Mouse (Mus musculus) embryonic fibroblast, embryonic 13.5 days (primary cell): ENCODE data around the gene Sgms2. TPM values are rescaled to one million over a fixed set of nuclear protein-coding genes. Genes with fewer than 3 reads are reported as not detected.

Source experiments
- H3K27ac ChIP-seq: 2 replicates; pipeline ENCODE4 v1.5.1; 2012; ENCODE audit warnings: low read length, control low read depth, inconsistent platforms; ENCODE audit not compliant: insufficient read depth
- H3K4me1 ChIP-seq: 2 replicates; pipeline ENCODE4 v1.6.1; 2011; ENCODE audit warnings: low read length; ENCODE audit not compliant: control insufficient read depth, insufficient read depth
- H3K4me3 ChIP-seq: 2 replicates; pipeline ENCODE4 v1.5.1; 2011; ENCODE audit warnings: mild to moderate bottlenecking, control low read depth, low read length; ENCODE audit not compliant: insufficient read depth
- CTCF ChIP-seq: IDR thresholded peaks from 2 replicates; pipeline ENCODE4 v1.5.1; 2011; ENCODE audit warnings: mild to moderate bottlenecking, control low read depth, low read length, moderate library complexity, borderline replicate concordance; ENCODE audit not compliant: insufficient read depth
- POLR2A ChIP-seq: IDR thresholded peaks from 2 replicates; pipeline ENCODE4 v1.6.1; 2011; ENCODE audit warnings: low read depth, mild to moderate bottlenecking, control low read depth, low read length, moderate library complexity
- polyA plus RNA-seq: library from polyadenylated mRNA; stranded (reverse); fragments of >200 nt; gene quantifications from 2 replicates; pipeline ENCODE4 v1.2.4, GENCODE M21; 2011; ENCODE audit warnings: low read depth; ENCODE audit not compliant: missing spikeins, insufficient read length

Sgms2 gene
- polyA plus RNA-seq, 1 experiment, result 11.9 TPM

DNA sequence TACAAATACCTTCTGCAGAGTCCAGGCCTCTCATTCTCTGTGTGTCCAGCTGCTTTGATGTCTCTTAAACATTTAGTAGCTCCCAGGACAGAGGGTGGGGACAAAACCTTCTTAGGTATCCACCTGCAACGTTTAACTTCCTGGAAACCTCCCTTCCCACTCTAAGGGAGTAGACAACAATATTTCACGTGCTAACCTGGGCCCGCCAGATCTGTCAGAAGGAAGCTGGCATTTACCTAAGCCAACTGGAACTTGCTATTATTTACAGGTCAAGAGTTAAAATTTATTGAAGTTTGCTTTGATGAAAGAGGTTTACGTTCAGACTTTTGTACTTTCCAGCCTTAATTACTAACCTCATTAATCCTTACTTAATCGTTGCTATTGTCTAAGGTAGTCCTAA lies 2.2 kb downstream of the Sgms2 start:
- peak overlapping the region; percentile 85 for H3K4me3 ChIP-seq

GRCm38 (mm10) chr3:131488403-131488802 lies 2.8 kb downstream of the Sgms2 start:
- TF ChIP-seq CTCF (no peak), POLR2A (no peak)
- Histone ChIP-seq H3K4me3 (no peak overlapping the region; the same call in 1 of the 2 replicates), H3K4me1 (peaks cover 6% of the 10 kb centered on the region; the same call in 1 of the 2 replicates), H3K27ac (no peak overlapping the region)

More for the DNA sequence above, 2.2 kb downstream of the Sgms2 start:
- H3K27ac ChIP-seq, result no peak overlapping the region
- peaks cover 6% of the 10 kb centered on the region for H3K4me1 ChIP-seq
- TF ChIP-seq CTCF, result no peak
- TF ChIP-seq POLR2A, result no peak

DNA sequence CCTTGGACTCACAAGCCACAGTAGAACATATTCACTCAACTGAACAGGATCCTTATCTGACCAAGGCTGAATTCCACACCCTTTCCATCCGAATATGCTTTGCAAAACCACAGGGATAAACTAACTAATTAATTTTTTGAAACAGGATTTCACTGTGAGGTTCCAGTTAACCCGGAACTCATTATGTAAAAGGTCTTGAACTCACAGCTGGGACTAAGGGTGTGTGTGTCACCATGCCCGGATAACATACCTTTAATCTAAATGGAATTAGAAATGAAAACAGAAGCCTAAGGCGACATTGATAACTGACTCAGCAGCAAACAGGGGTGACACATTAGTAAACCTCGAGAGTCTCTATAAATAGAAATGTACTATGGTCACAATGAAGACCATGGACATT lies 5.8 kb downstream of the Sgms2 start:
- H3K4me1 ChIP-seq, result peaks cover 8% of the 10 kb centered on the region; the same call in 1 of the 2 replicates
- no peak overlapping the region for H3K4me3 ChIP-seq
- peak overlapping the region; percentile 54; the same call in 1 of the 2 replicates for H3K27ac ChIP-seq
- no peak for TF ChIP-seq CTCF
- no peak for TF ChIP-seq POLR2A

DNA sequence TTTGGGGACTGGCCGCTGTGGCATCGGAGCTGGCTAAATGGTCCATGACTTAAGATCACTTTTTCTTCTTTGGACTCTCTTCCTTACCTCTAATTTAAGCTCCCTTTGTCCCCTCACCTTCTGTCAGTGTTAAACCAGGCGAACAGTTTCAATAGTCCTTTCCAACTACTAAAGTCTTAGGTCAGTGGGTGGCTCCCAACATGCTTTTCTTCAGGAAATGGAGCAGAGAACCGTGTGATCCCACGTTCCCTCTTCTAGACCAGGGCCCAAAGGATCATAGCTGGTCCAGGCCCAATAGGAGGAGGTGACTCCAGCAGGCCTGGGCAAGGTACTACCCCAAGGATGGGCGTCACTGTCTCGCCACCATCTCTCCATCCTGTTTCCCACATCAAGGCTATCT lies 7.6 kb downstream of the Sgms2 start:
- no peak overlapping the region for H3K27ac ChIP-seq
- H3K4me1 ChIP-seq, result peaks cover 8% of the 10 kb centered on the region; the same call in 1 of the 2 replicates
- no peak overlapping the region for H3K4me3 ChIP-seq
- TF ChIP-seq CTCF (no peak), POLR2A (no peak)

DNA sequence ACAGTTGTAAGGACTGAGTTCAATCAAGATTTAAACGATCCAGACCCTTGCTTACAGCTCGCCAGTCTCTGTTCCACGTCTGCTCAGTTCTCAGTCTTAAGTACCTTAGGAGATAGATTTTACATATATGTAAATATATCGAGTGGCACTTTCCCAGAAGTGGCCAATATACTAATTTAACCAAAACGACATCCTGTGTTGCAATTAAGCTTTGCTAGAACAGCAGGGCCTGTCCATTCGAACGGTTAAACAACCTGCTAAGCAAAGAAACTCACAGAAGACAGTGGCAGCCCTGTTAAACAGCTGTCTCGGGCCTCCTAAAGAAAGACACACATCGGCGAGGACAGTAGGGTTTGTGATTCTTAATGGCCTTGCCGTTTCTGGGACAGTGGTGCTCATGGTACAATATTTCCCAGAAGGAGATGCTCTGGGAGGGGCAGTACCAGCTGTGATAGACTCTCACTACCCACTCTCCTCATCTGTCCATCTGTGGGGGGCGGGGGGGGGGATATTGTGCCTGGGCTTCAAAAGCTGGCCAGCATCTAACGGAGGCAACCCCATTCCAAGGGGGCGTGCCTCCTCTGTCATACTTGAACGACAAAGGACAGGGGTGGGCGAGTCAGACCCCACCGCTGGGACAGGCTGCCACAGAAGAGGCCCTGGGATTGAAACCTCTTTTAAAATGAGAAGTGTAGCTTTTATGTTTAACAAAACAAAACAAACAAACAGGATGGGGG lies 9.1 kb downstream of the Sgms2 start:
- no peak for TF ChIP-seq CTCF
- TF ChIP-seq POLR2A, result no peak
- peaks cover 7% of the 10 kb centered on the region; the same call in 1 of the 2 replicates for H3K4me1 ChIP-seq
- H3K27ac ChIP-seq, result no peak overlapping the region
- no peak overlapping the region for H3K4me3 ChIP-seq

DNA sequence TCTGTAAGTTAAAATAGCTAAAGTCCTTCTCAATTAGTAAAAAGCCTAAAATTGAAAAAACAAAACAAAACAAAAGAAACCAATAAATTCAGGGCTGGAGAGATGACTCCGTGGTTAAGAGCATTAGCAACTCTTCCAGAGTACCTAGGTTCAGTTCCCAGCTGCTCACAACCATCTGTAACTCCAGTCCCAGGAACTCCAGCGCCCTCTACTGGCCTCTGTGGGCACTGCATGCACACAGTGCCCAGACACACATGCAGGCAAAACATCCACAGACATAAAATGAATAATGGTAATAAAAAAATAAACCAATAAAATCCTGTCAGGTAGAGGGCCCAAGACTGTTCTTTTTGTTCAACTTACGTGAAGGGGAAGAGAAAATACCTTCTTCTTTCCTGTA lies 10.6 kb downstream of the Sgms2 start:
- H3K4me3 ChIP-seq, result no peak overlapping the region
- TF ChIP-seq CTCF (no peak), POLR2A (no peak)
- peaks cover 5% of the 10 kb centered on the region; the same call in 1 of the 2 replicates for H3K4me1 ChIP-seq
- H3K27ac ChIP-seq, result no peak overlapping the region

DNA sequence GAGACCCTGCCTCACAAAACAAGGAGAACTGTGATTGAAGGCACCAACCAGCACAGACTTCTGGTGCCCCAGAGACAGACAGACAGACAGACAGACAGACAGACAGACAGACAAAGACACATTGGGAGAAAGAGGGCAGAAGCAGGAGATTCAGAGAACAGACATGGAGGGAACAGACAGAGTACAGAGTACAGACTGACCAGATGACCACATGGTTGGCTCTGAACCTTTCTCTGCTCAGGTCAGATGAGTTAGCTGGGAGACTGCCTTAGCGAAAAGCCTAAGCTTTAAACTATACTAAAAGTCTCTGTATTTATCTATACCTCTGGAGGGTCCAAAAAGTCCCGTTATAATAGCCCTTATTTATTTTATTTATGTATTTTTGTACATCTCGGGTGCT lies 11.8 kb downstream of the Sgms2 start:
- Histone ChIP-seq H3K4me1 (peaks cover 3% of the 10 kb centered on the region; the same call in 1 of the 2 replicates), H3K4me3 (no peak overlapping the region), H3K27ac (no peak overlapping the region)
- no peak for TF ChIP-seq CTCF
- TF ChIP-seq POLR2A, result no peak

DNA sequence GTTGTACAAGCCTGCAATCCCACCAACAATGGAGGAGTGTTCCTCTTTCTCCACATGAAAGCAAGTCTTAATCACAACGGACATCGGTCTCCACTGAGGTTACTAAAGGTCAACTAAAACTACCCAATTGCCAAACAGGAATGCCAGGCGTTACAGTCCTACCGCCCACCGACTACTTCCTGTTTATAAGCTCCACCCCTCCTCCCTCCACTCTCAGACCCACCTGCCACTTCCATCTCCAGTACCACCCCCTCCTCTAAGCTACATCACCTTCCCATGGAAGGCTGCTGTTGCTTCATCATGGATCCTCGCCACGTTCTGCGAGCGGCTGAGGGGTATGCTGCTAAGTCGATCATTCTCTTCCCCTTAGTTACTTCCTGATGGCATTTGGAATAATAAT lies 15.2 kb downstream of the Sgms2 start:
- TF ChIP-seq CTCF (no peak), POLR2A (no peak)
- Histone ChIP-seq H3K4me3 (no peak overlapping the region), H3K4me1 (no peaks in the 10 kb centered on the region), H3K27ac (no peak overlapping the region)

DNA sequence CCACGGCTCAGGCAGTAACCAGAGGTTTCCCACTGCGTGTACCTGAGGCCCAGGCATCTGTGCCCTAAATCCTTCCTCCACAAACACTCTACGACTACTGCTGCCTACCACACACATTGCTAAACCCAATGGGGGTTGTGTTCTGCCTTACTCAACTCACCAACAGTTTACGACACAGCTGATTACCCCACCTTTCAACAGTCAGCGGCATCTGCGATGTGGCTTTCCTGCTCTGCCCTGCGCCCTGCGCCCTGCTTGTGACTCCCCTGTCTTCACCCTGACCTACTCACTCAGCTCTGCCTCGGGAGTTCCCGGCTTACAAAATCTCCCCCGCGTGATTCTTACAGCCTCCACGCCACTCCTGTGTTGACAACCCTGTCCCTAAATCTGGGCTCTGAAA lies 16.7 kb downstream of the Sgms2 start:
- Histone ChIP-seq H3K4me3 (no peak overlapping the region), H3K27ac (no peak overlapping the region), H3K4me1 (no peaks in the 10 kb centered on the region)
- no peak for TF ChIP-seq POLR2A
- TF ChIP-seq CTCF, result no peak

DNA sequence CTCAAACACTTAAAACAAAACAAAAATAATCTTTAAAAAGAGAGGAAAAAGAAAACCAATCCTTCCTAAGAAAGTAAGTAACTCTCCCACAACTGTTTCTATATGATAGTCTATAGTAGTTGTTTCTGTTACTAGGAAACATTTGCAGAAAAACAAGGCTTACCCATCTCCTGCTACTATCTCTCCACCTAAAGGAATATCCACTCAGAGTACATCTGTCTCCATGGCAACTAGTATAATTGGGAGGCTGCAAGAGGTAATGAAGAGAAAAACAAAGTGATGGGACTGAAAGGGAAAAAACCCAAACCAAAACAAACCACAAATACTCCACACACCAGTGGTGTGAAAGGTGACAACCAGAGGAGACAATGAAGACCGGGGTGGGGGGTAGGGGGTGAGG lies 17.7 kb downstream of the Sgms2 start:
- Histone ChIP-seq H3K27ac (no peak overlapping the region), H3K4me1 (no peaks in the 10 kb centered on the region), H3K4me3 (no peak overlapping the region)
- no peak for TF ChIP-seq CTCF
- no peak for TF ChIP-seq POLR2A
